Mouse (Mus musculus): Measurements from ENCODE around the gene Leprot. TPM values are rescaled to one million over a fixed set of nuclear protein-coding genes. Genes with fewer than 3 reads are reported as not detected.

Gene Leprot
- polyA plus RNA-seq, 1 experiment from 2014 or later = 98.2 TPM

GRCm38 (mm10) chr4:101654788-101655414 is 7.4 kb downstream of the Leprot start:
- Histone ChIP-seq H3K4me3 (ENCODE audit: low read depth, low read length) (no peak overlapping the region), H3K4me2 (ENCODE audit: low read depth, low read length) (no peak overlapping the region), H3K36me3 (ENCODE audit: control insufficient read depth, insufficient read depth, low read length) (peaks cover 29% of the 10 kb centered on the region), H3K9ac (ENCODE audit: low read depth, low read length) (0 out of 2 replicates have a peak overlapping the region, but pooled peaks have one; percentile 30), H3K27me3 (replicated peaks; ENCODE audit: control insufficient read depth, insufficient read depth, low read length) (no peaks in the 10 kb centered on the region), H3K27ac (replicated peaks; ENCODE audit: low read depth, low read length) (no peak overlapping the region), H3K9me3 (ENCODE audit: control insufficient read depth, low read length) (no peaks in the 10 kb centered on the region), H3K4me1 (ENCODE audit: control insufficient read depth, insufficient read depth, low read length) (peaks cover 3% of the 10 kb centered on the region; the same call in 1 of the 2 replicates)
- DNase-seq (ENCODE audit: low spot score) (no peak), ATAC-seq (ENCODE audit: low read depth) (no peak)
- 70% methylated on average over 4 of the region's 4 CpGs for WGBS

DNA sequence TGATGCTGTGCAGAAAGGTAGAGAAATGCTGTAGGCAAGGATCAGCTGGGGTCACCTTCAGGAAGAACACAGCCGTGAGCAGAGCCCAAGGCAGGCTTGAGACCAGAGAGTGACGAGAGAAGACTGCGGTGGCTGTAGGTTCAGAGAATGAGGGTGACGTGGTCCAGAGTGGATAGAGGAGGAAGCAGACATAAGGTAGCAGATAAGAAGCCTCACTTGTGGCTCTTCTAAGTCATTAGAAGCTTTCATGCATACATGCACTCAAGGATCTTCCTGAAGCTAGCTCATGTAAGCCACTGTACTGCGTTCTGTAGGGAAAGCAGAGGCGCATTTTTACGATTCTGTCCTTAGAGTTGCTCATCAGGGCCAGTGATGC is 7.9 kb downstream of the Leprot start:
- H3K9ac ChIP-seq (ENCODE audit: low read depth, low read length) = no peak overlapping the region
- no peak overlapping the region for H3K27ac ChIP-seq (replicated peaks; ENCODE audit: low read depth, low read length)
- ATAC-seq (ENCODE audit: low read depth) (no peak), DNase-seq (ENCODE audit: low spot score) (no peak)
- peaks cover 3% of the 10 kb centered on the region; the same call in 1 of the 2 replicates for H3K4me1 ChIP-seq (ENCODE audit: control insufficient read depth, insufficient read depth, low read length)
- H3K36me3 ChIP-seq (ENCODE audit: control insufficient read depth, insufficient read depth, low read length) = peaks cover 33% of the 10 kb centered on the region
- no peak overlapping the region for H3K4me3 ChIP-seq (ENCODE audit: low read depth, low read length)
- no peaks in the 10 kb centered on the region for H3K9me3 ChIP-seq (ENCODE audit: control insufficient read depth, low read length)
- WGBS = 92% methylated on average over 7 of the region's 7 CpGs
- H3K27me3 ChIP-seq (replicated peaks; ENCODE audit: control insufficient read depth, insufficient read depth, low read length) = no peaks in the 10 kb centered on the region
- no peak overlapping the region for H3K4me2 ChIP-seq (ENCODE audit: low read depth, low read length)

DNA sequence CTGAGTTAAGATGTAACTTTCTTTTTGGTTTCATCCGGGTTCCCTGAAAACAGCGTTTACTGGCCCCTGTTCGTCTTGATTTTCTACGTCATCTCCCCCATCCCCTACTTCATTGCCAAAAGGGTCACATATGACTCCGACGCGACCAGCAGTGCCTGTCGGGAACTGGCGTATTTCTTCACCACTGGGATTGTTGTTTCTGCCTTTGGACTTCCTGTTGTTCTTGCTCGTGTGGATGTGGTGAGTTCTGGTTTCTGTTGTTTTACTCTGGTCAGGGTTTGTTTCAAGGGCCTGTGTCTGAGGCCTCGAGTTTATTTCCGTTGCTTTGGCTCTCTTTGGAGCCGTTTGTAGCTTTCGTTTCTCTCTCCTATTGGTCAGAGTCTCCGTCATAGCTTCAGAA is 8.5 kb downstream of the Leprot start:
- no peak for DNase-seq (ENCODE audit: low spot score)
- no peaks in the 10 kb centered on the region for H3K27me3 ChIP-seq (replicated peaks; ENCODE audit: control insufficient read depth, insufficient read depth, low read length)
- peaks cover 40% of the 10 kb centered on the region for H3K36me3 ChIP-seq (ENCODE audit: control insufficient read depth, insufficient read depth, low read length)
- no peak for ATAC-seq (ENCODE audit: low read depth)
- 78% methylated on average over 15 of the region's 15 CpGs for WGBS
- no peak overlapping the region for H3K27ac ChIP-seq (replicated peaks; ENCODE audit: low read depth, low read length)
- H3K9ac ChIP-seq (ENCODE audit: low read depth, low read length) = no peak overlapping the region
- H3K4me1 ChIP-seq (ENCODE audit: control insufficient read depth, insufficient read depth, low read length) = peaks cover 3% of the 10 kb centered on the region; the same call in 1 of the 2 replicates
- H3K4me3 ChIP-seq (ENCODE audit: low read depth, low read length) = no peak overlapping the region
- H3K4me2 ChIP-seq (ENCODE audit: low read depth, low read length) = no peak overlapping the region
- no peaks in the 10 kb centered on the region for H3K9me3 ChIP-seq (ENCODE audit: control insufficient read depth, low read length)

GRCm38 (mm10) chr4:101656956-101657570 is 9.5 kb downstream of the Leprot start:
- no peak overlapping the region for H3K4me3 ChIP-seq (ENCODE audit: low read depth, low read length)
- DNase-seq (ENCODE audit: low spot score) = peak; percentile 55
- no peak overlapping the region for H3K4me2 ChIP-seq (ENCODE audit: low read depth, low read length)
- 51% methylated on average over 6 of the region's 6 CpGs for WGBS
- no peaks in the 10 kb centered on the region for H3K9me3 ChIP-seq (ENCODE audit: control insufficient read depth, low read length)
- ATAC-seq (ENCODE audit: low read depth) = no peak
- H3K27me3 ChIP-seq (replicated peaks; ENCODE audit: control insufficient read depth, insufficient read depth, low read length) = no peaks in the 10 kb centered on the region
- no peak overlapping the region for H3K27ac ChIP-seq (replicated peaks; ENCODE audit: low read depth, low read length)
- H3K4me1 ChIP-seq (ENCODE audit: control insufficient read depth, insufficient read depth, low read length) = peaks cover 3% of the 10 kb centered on the region; the same call in 1 of the 2 replicates
- peaks cover 50% of the 10 kb centered on the region for H3K36me3 ChIP-seq (ENCODE audit: control insufficient read depth, insufficient read depth, low read length)
- H3K9ac ChIP-seq (ENCODE audit: low read depth, low read length) = no peak overlapping the region

- ATAC-seq (ENCODE audit: low read depth) = no peak
- no peak for DNase-seq (ENCODE audit: low spot score)
- H3K9ac ChIP-seq (ENCODE audit: low read depth, low read length) = no peak overlapping the region
- no peaks in the 10 kb centered on the region for H3K27me3 ChIP-seq (replicated peaks; ENCODE audit: control insufficient read depth, insufficient read depth, low read length)
- H3K36me3 ChIP-seq (ENCODE audit: control insufficient read depth, insufficient read depth, low read length) = peaks cover 46% of the 10 kb centered on the region
- no peak overlapping the region for H3K27ac ChIP-seq (replicated peaks; ENCODE audit: low read depth, low read length)
- no peak overlapping the region for H3K4me2 ChIP-seq (ENCODE audit: low read depth, low read length)
- no peaks in the 10 kb centered on the region for H3K4me1 ChIP-seq (ENCODE audit: control insufficient read depth, insufficient read depth, low read length)
- H3K4me3 ChIP-seq (ENCODE audit: low read depth, low read length) = no peak overlapping the region
- 73% methylated on average over 9 of the region's 9 CpGs for WGBS
- H3K9me3 ChIP-seq (ENCODE audit: control insufficient read depth, low read length) = 0 out of 2 replicates have a peak, but pooled peaks cover 5% of the 10 kb centered on the region
Measured at GRCm38 (mm10) chr4:101664160-101664750, 16.7 kb downstream of the Leprot start.

- H3K9ac ChIP-seq (ENCODE audit: low read depth, low read length) = no peak overlapping the region
- peaks cover 41% of the 10 kb centered on the region for H3K36me3 ChIP-seq (ENCODE audit: control insufficient read depth, insufficient read depth, low read length)
- DNase-seq (ENCODE audit: low spot score) (no peak), ATAC-seq (ENCODE audit: low read depth) (no peak)
- H3K4me2 ChIP-seq (ENCODE audit: low read depth, low read length) = no peak overlapping the region
- WGBS = 98% methylated on average over 4 of the region's 4 CpGs
- H3K4me3 ChIP-seq (ENCODE audit: low read depth, low read length) = no peak overlapping the region
- H3K27ac ChIP-seq (replicated peaks; ENCODE audit: low read depth, low read length) = no peak overlapping the region
- no peaks in the 10 kb centered on the region for H3K27me3 ChIP-seq (replicated peaks; ENCODE audit: control insufficient read depth, insufficient read depth, low read length)
- H3K4me1 ChIP-seq (ENCODE audit: control insufficient read depth, insufficient read depth, low read length) = no peaks in the 10 kb centered on the region
- 0 out of 2 replicates have a peak, but pooled peaks cover 5% of the 10 kb centered on the region for H3K9me3 ChIP-seq (ENCODE audit: control insufficient read depth, low read length)
Measured at GRCm38 (mm10) chr4:101664766-101665165, 17.2 kb downstream of the Leprot start.

- Histone ChIP-seq H3K4me2 (ENCODE audit: low read depth, low read length) (no peak overlapping the region), H3K27me3 (replicated peaks; ENCODE audit: control insufficient read depth, insufficient read depth, low read length) (no peaks in the 10 kb centered on the region), H3K36me3 (ENCODE audit: control insufficient read depth, insufficient read depth, low read length) (0 out of 2 replicates have a peak, but pooled peaks cover under 1% of the 10 kb centered on the region), H3K9me3 (ENCODE audit: control insufficient read depth, low read length) (0 out of 2 replicates have a peak, but pooled peaks cover 5% of the 10 kb centered on the region), H3K27ac (replicated peaks; ENCODE audit: low read depth, low read length) (no peak overlapping the region), H3K4me1 (ENCODE audit: control insufficient read depth, insufficient read depth, low read length) (no peaks in the 10 kb centered on the region), H3K4me3 (ENCODE audit: low read depth, low read length) (no peak overlapping the region), H3K9ac (ENCODE audit: low read depth, low read length) (no peak overlapping the region)
- WGBS = 71% methylated on average over 5 of the region's 5 CpGs
- ATAC-seq (ENCODE audit: low read depth) (no peak; the same call in 1 of the 2 replicates), DNase-seq (ENCODE audit: low spot score) (no peak)
Measured at GRCm38 (mm10) chr4:101669161-101669560, 21.6 kb downstream of the Leprot start.

GRCm38 (mm10) chr4:101669811-101670210 is 22.3 kb downstream of the Leprot start:
- whole genome bisulfite sequencing = 85% methylated on average over 5 of the region's 5 CpGs
- Histone ChIP-seq H3K4me3 (ENCODE audit: low read depth, low read length) (no peak overlapping the region), H3K4me1 (ENCODE audit: control insufficient read depth, insufficient read depth, low read length) (no peaks in the 10 kb centered on the region), H3K9ac (ENCODE audit: low read depth, low read length) (no peak overlapping the region), H3K36me3 (ENCODE audit: control insufficient read depth, insufficient read depth, low read length) (no peaks in the 10 kb centered on the region), H3K9me3 (ENCODE audit: control insufficient read depth, low read length) (0 out of 2 replicates have a peak, but pooled peaks cover 5% of the 10 kb centered on the region), H3K27me3 (replicated peaks; ENCODE audit: control insufficient read depth, insufficient read depth, low read length) (no peaks in the 10 kb centered on the region), H3K27ac (replicated peaks; ENCODE audit: low read depth, low read length) (no peak overlapping the region), H3K4me2 (ENCODE audit: low read depth, low read length) (no peak overlapping the region)
- ATAC-seq (ENCODE audit: low read depth) = no peak
- DNase-seq (ENCODE audit: low spot score) = no peak
